Mouse (Mus musculus) adrenal gland, adult 10 weeks (tissue): ENCODE results near the gene H1fnt. TPM values are rescaled to one million over a fixed set of nuclear protein-coding genes. Genes with fewer than 3 reads are reported as not detected.

Source experiments
- polyA plus RNA-seq: library from polyadenylated mRNA; stranded (reverse); fragments of 350-450 nt; fragmentation: Illumina TruSeq; extraction: RNeasy Lipid Tissue Mini Kit (QIAGEN cat#74804); gene quantifications from one replicate; pipeline ENCODE4 v1.2.3, GENCODE M21; 2014; ENCODE audit warnings: low read depth, low replicate concordance

H1fnt gene
- polyA plus RNA-seq, result not detected

DNA sequence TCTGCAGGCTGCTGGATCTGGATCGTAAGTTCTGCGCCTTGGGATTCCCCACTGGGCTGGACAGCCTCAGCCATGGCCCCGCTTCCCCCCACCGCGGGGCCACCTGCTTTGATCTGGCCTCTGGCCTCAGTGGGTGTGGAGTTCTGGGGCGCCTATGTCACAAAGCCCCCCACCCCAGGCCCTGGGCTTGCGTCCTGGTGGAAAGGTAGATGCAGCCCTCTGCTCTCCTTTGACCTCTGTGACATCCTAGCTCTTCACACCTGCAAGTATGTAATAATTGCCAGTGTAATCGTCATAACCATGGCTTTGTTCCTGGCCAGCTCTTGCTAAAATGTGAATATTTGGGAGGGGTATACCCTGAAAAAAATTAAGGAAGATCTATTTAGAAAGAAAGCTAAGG, at the start of gene H1fnt:
Gene H1fnt, minus strand, starts transcription at position 101 of the 400 bp plus-strand sequence.

DNA sequence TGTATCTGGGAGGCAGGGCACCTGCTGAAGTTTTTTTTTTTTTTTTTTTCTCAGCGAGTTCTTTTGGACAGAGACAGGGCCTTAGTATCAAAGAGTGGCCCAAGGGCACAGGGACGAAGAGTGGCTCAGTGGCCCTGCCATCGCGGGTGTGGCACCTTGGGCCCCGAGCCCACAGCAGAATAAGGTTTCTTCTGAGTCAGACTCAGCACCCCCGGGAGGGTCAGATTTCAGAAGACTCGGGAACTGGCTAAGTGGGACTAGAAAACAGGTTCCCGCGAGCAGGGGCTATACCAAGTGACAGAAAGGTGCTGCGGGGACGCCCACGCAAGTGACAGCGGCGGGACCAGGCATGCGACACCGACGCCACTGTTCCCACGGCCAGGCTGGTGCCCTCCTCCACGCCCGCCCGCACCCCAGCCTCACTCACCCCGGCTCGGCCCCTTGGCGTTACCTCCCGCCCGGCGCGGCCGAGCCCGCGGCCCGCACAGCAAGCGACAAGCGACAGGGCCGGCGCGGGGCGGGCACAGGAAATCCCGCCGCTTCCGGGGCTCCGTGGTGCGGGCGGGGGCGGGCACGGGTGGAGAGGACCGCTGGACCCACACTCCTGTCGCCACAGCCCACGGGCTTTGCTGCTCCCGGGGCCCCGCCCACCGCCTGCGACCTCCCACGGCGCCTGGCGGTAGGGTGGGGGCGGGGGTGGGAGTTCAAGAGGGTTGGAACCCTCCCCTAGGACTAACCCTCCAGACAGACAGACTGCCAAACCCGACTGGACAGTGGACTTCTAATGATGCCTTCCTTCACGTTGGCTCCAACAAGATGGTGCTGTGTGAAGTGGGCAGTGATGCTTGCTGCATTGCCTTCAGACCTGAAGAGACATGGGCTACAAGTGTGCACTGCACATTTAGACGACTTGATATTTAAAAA, 38.8 kb upstream of the H1fnt start, which contains the start of gene Zfp641:
Gene Zfp641, minus strand, starts transcription at position 534 of the 924 bp plus-strand sequence.

DNA sequence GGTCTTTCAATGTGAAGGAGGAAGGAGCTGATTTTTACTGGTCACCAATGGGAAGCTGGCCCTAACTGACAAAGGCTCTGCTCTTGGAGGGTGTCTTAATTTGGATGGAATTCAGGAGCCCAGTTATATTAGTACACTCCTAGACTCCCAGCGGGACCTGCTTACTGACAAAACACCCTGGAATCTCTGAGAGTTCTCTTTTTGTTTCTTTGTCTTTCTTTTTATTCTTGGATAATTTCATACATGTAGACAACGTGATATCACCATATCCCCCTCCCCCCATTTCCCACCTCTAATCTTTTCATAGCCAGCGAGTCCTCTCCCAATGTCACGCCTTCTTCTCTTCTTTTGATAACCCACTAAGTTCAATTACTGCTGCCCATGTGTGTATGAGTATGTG, 22.7 kb downstream of the H1fnt start, which contains the start of gene Olfr286:
Gene Olfr286, minus strand, starts transcription at position 101 of the 400 bp plus-strand sequence.

DNA sequence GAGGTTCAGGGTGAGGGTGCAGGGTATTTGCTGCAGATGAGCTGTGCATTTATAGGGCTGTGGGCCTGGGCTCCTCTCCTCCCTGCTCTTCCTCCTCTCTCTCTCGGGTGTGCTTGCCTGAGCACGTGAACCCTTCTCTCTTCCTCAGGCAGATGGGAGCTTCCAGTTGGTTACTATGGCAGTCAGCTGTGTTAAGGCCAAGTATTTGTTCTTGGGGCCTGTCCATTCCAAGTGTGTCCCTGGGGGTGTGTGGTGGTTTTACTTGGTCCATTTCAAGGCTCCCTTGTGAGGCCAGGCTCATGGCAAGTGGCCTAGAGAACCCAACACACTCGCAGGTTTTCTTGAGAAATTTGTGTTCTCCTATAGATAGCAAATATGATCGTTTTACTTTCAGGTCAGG, 36.2 kb downstream of the H1fnt start, which contains the start of the genes Gm44579 and Olfr287:
Gene Gm44579, minus strand, starts transcription at position 101 of the 400 bp plus-strand sequence.
Gene Olfr287, minus strand, starts transcription at position 180 of the 400 bp plus-strand sequence.

Other genes starting within 250 kb of the H1fnt start
- gene Pfkm, start 164.7 kb downstream of the H1fnt start, polyA plus RNA-seq, result 11.9 TPM
- gene Senp1, start 163.5 kb downstream of the H1fnt start, polyA plus RNA-seq, result 36.2 TPM
- 29.8 TPM for gene Asb8, start 91.7 kb downstream of the H1fnt start, polyA plus RNA-seq
- gene Ccdc184, start 90.1 kb downstream of the H1fnt start, polyA plus RNA-seq, result not detected
- gene Olfr288, start 61.8 kb downstream of the H1fnt start, polyA plus RNA-seq, result not detected
- not detected for gene Gm44579, start 36.3 kb downstream of the H1fnt start, polyA plus RNA-seq
- not detected for gene Olfr287, start 36.2 kb downstream of the H1fnt start, polyA plus RNA-seq
- not detected for gene Olfr286, start 22.8 kb downstream of the H1fnt start, polyA plus RNA-seq
- gene Zfp641, start 38.9 kb upstream of the H1fnt start, polyA plus RNA-seq, result 3.4 TPM
- gene Olfr285, start 60.1 kb upstream of the H1fnt start, polyA plus RNA-seq, result not detected
- not detected for gene Olfr284, start 83.7 kb upstream of the H1fnt start, polyA plus RNA-seq
- not detected for gene Olfr283, start 123.7 kb upstream of the H1fnt start, polyA plus RNA-seq
- gene Olfr282, start 173.9 kb upstream of the H1fnt start, polyA plus RNA-seq, result not detected
- not detected for gene Olfr281, start 195.3 kb upstream of the H1fnt start, polyA plus RNA-seq
- not detected for gene OR5BS1P, start 212.6 kb upstream of the H1fnt start, polyA plus RNA-seq
- gene Lalba, start 225.4 kb upstream of the H1fnt start, polyA plus RNA-seq, result not detected
- gene Olfr279, start 235.1 kb upstream of the H1fnt start, polyA plus RNA-seq, result not detected